Mouse (Mus musculus): ENCODE measurements around the gene Olig2. TPM values are rescaled to one million over a fixed set of nuclear protein-coding genes. Genes with fewer than 3 reads are reported as not detected.
A peak's percentile ranks its signal among the peaks of the same experiment; 100 is the strongest.

The Olig2 gene
- polyA plus RNA-seq, 1 experiment from 2014 or later: not detected

DNA sequence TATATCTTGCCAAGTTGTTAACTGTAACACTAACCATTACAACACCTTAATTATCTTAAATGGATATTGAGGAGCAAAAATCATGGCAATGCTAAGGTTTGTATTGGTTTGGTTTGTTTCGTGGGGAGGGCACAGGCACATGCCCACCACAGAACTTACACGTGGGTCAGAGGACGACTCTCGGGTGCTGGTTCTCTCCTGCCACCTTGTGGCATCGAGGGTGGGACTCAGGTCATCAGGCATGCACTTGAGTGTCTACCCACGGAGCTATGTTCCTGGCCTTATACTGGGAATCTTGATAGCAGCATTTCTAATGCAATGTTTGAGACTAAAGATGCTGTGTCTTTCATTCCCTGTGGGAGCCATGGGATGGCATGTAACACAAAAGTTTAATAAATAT lies 8.2 kb upstream of the Olig2 start:
- H3K9me3 ChIP-seq (replicated peaks): no peaks in the 10 kb centered on the region
- WGBS (ENCODE audit: insufficient replicate concordance): 31% methylated on average over 6 of the region's 6 CpGs
- peaks cover 81% of the 10 kb centered on the region for H3K27me3 ChIP-seq
- H3K4me2 ChIP-seq: no peak overlapping the region
- DNase-seq: no peak
- H3K27ac ChIP-seq: no peak overlapping the region
- no peak overlapping the region for H3K9ac ChIP-seq
- no peaks in the 10 kb centered on the region for H3K4me1 ChIP-seq (replicated peaks)
- H3K4me3 ChIP-seq (replicated peaks): no peak overlapping the region
- no peaks in the 10 kb centered on the region for H3K36me3 ChIP-seq
- no peak for ATAC-seq (ENCODE audit: low read depth)

DNA sequence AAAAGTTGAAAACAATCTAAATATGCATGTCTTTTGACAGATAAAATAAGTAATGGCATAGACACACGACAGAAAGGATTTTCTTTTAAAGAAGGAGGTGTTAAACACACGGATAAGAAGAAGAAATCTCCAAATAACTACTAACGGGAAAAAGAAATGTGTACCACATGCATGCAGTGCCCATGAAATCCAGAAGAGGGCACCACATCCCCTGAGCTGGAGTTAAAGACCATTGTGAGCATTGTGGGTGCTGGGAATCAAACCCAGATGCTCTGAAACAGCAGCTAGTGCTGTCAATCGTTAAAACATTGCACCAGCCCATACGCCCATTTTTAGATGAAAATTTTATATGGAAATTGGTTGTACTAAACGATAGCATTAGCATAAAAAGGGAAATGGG lies 7.3 kb upstream of the Olig2 start:
- no peaks in the 10 kb centered on the region for H3K36me3 ChIP-seq
- H3K27ac ChIP-seq: no peak overlapping the region
- ATAC-seq (ENCODE audit: low read depth) (no peak), DNase-seq (no peak)
- no peak overlapping the region for H3K4me3 ChIP-seq (replicated peaks)
- H3K4me1 ChIP-seq (replicated peaks): no peaks in the 10 kb centered on the region
- H3K27me3 ChIP-seq: peaks cover 83% of the 10 kb centered on the region
- WGBS (ENCODE audit: insufficient replicate concordance): 57% methylated on average over 6 of the region's 6 CpGs
- H3K4me2 ChIP-seq: no peak overlapping the region
- H3K9ac ChIP-seq: no peak overlapping the region
- H3K9me3 ChIP-seq (replicated peaks): no peaks in the 10 kb centered on the region

DNA sequence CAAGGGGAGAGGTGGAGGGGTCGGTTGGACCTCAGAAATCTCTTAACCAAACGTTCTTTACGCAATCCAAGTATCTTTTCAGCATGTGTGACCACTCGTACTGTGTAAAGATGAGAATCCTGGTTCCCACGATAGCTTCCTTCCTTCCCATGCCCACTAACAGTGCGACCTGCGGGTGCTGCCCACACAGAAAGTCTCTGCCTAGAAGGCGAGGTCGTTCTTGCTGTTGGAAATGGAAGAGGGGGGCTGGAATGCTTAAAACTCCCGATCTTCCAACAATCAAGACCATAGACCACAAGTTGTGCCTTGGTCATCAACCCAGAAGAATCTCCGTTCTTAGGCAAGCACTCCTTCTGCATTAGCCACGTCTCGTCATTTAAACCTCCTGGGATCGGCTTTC lies 6.0 kb upstream of the Olig2 start:
- 15% methylated on average over 14 of the region's 14 CpGs for WGBS (ENCODE audit: insufficient replicate concordance)
- H3K9ac ChIP-seq: no peak overlapping the region
- no peaks in the 10 kb centered on the region for H3K4me1 ChIP-seq (replicated peaks)
- ATAC-seq (ENCODE audit: low read depth) (no peak), DNase-seq (no peak)
- no peak overlapping the region for H3K4me3 ChIP-seq (replicated peaks)
- H3K36me3 ChIP-seq: no peaks in the 10 kb centered on the region
- no peak overlapping the region for H3K27ac ChIP-seq
- H3K9me3 ChIP-seq (replicated peaks): no peaks in the 10 kb centered on the region
- no peak overlapping the region for H3K4me2 ChIP-seq
- H3K27me3 ChIP-seq: peaks cover 87% of the 10 kb centered on the region

DNA sequence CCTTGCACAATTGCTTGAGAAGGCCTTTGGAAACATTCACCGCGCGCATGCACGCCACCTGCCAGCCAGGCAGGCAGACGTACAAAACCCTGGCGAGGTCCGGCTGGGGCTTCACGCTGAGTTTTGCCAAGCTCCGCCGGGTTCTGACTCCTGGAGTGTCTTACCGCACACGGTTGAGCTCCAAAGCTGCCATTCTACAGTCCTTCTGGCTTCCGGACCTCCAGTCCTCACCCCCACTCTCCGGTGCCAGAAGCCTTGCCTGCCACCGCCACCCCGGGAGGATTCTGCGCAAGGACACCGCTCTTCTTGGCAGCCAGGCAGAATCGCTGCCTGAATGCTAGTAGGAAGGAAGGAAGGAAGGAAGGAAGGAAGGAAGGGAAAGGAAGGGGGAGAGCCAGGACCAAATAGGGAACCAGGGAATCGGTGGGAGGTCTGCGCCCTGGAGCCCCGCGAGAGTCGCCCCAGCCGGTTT lies 3.0 kb upstream of the Olig2 start:
- H3K4me2 ChIP-seq: no peak overlapping the region
- no peaks in the 10 kb centered on the region; the same call in 1 of the 2 replicates for H3K4me1 ChIP-seq (replicated peaks)
- no peak overlapping the region for H3K27ac ChIP-seq
- no peak overlapping the region for H3K9ac ChIP-seq
- H3K27me3 ChIP-seq: peaks cover 98% of the 10 kb centered on the region
- WGBS (ENCODE audit: insufficient replicate concordance): 1% methylated on average over 25 of the region's 25 CpGs
- ATAC-seq (ENCODE audit: low read depth): no peak
- H3K9me3 ChIP-seq (replicated peaks): no peaks in the 10 kb centered on the region
- no peak overlapping the region for H3K4me3 ChIP-seq (replicated peaks)
- H3K36me3 ChIP-seq: no peaks in the 10 kb centered on the region
- no peak for DNase-seq

DNA sequence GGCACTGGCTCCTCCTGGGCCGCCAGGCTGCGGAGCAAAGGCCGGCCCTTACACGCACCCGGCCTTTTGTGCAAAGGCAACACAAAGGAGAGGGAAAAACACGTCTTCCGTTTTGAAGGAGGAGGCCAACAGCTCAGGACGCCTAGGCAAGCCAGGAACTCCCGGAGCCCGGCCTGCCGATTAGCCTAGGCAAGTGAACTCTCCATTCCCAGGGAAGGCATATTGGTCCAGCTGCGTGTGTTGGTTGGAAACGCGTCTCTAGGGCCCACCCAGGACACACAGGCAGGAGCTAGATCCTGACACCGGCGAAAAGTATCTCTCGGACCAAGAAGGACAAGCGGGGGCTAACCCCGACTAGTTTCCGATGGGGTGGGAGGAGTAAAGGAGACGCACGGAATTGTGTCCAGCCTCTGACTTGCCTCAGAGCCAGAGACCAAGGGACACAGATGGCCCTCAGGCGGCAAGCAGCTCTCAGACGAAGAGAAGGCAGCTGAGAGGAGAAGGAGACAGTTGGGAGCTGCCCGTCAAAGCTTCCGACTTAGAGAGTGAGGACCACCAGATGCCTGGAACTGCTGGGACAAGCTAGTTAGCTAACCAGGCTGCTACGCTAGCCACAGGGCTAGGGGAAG lies 2.5 kb upstream of the Olig2 start:
- 1% methylated on average over 27 of the region's 27 CpGs for WGBS (ENCODE audit: insufficient replicate concordance)
- peaks cover 99% of the 10 kb centered on the region for H3K27me3 ChIP-seq
- H3K4me1 ChIP-seq (replicated peaks): no peaks in the 10 kb centered on the region; the same call in 1 of the 2 replicates
- no peak overlapping the region for H3K9ac ChIP-seq
- no peaks in the 10 kb centered on the region for H3K9me3 ChIP-seq (replicated peaks)
- no peak overlapping the region for H3K27ac ChIP-seq
- ATAC-seq (ENCODE audit: low read depth) (no peak), DNase-seq (no peak)
- no peak overlapping the region for H3K4me3 ChIP-seq (replicated peaks)
- no peaks in the 10 kb centered on the region for H3K36me3 ChIP-seq
- no peak overlapping the region for H3K4me2 ChIP-seq

DNA sequence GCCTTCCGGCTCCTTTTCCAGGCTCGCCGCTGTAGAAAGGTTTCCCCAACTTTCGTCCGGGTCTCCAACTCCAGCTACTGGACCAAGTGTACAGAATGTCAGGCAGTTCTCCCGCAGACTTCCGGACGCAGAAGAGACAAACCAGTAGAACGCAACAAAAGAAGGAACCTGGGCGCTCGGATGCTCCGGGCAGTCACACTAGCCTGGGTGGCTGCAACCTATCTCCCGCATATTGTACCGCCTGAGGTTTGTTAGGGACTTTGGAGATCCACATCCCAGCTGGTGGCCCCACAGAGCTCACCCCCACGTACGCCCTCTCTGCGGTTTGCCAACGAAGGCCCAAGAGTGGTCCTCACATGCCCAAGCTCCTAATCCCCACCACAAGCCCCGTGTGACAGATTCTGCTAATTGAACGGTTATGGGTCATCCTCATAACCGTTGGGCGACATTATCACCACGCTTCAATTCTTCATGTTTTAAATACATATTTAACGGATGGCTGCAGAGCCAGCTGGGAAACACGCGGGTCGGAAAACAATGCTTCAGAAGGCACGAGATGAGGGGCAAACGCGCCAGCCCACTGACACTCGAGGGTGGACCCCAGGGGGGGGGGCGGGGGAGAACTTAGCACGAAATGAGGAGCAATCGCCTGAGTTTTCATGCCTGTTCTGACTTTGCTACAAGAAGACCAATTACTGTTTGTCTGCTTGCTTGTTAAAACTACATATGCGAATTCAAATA lies 1.8 kb upstream of the Olig2 start:
- no peak overlapping the region for H3K27ac ChIP-seq
- no peak overlapping the region for H3K9ac ChIP-seq
- H3K4me3 ChIP-seq (replicated peaks): no peak overlapping the region
- no peak overlapping the region for H3K4me2 ChIP-seq
- H3K36me3 ChIP-seq: no peaks in the 10 kb centered on the region
- H3K9me3 ChIP-seq (replicated peaks): no peaks in the 10 kb centered on the region
- DNase-seq (no peak), ATAC-seq (ENCODE audit: low read depth) (no peak)
- H3K27me3 ChIP-seq: peaks cover 100% of the 10 kb centered on the region
- WGBS (ENCODE audit: insufficient replicate concordance): 3% methylated on average over 35 of the region's 35 CpGs
- H3K4me1 ChIP-seq (replicated peaks): no peaks in the 10 kb centered on the region; the same call in 1 of the 2 replicates

DNA sequence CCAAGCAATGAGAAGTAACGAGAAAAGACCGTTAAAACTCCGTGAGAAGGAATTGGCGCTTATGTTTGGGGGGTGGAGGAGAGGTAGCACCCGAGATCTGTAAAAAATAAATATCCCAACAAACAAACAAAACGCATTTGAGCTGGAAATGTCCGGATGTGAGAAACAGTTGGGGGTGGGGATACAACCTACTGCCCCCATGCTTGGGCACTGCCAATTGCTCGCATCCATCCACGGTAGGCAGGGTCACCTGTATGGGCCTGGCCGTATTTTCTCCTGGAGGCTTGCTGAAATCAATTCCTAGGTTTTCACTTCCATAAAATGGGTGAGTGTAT lies 1.2 kb upstream of the Olig2 start:
- no peak for ATAC-seq (ENCODE audit: low read depth)
- Histone ChIP-seq H3K9ac (no peak overlapping the region), H3K4me3 (replicated peaks) (no peak overlapping the region), H3K27me3 (peaks cover 100% of the 10 kb centered on the region), H3K4me1 (replicated peaks) (no peaks in the 10 kb centered on the region; the same call in 1 of the 2 replicates), H3K36me3 (no peaks in the 10 kb centered on the region), H3K4me2 (no peak overlapping the region), H3K9me3 (replicated peaks) (no peaks in the 10 kb centered on the region), H3K27ac (no peak overlapping the region)
- 6% methylated on average over 10 of the region's 10 CpGs for WGBS (ENCODE audit: insufficient replicate concordance)
- no peak for DNase-seq

DNA sequence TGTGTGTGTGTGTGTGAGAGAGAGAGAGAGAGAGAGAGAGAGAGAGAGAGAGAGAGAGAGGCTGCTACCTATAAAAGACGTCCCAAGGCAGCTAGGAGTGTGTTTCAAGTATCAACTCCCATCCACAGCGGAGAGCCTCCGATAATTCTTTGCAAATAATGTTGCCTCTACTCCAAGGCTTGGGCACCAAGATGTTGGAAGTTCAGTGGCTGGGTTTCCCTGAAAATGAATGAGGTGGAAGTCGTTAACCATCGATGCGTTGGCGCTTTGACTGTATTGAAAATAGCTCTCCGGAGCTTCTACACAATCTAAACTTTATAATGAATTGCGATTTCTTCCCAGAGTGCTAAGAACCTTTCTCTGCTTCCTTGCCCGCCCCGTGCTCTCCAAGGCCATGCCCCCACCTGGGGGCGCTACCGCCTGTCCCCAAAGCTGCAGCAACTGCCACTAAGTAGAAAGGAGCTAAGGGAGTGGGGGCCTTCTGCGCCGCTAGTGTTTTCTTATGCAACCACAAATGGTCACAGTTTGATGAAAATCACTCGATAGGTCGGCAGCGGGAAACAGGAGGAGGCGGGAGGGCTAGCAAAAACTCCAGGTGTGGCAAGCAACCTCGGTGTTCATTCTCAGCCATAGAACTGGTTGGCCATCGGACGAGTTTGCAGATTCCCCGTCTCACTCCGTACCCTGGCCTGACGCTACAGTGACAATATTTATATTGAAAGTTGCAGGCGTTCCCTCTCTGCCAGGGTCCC lies 600 bp upstream of the Olig2 start:
- H3K4me3 ChIP-seq (replicated peaks): peak overlapping the region; percentile 19; the same call in 1 of the 2 replicates
- H3K27ac ChIP-seq: no peak overlapping the region
- H3K4me2 ChIP-seq: peak overlapping the region; percentile 26
- DNase-seq (no peak), ATAC-seq (ENCODE audit: low read depth) (no peak)
- H3K9me3 ChIP-seq (replicated peaks): no peaks in the 10 kb centered on the region
- H3K36me3 ChIP-seq: no peaks in the 10 kb centered on the region
- WGBS (ENCODE audit: insufficient replicate concordance): 3% methylated on average over 26 of the region's 26 CpGs
- no peak overlapping the region for H3K9ac ChIP-seq
- no peaks in the 10 kb centered on the region; the same call in 1 of the 2 replicates for H3K4me1 ChIP-seq (replicated peaks)
- H3K27me3 ChIP-seq: peaks cover 100% of the 10 kb centered on the region

DNA sequence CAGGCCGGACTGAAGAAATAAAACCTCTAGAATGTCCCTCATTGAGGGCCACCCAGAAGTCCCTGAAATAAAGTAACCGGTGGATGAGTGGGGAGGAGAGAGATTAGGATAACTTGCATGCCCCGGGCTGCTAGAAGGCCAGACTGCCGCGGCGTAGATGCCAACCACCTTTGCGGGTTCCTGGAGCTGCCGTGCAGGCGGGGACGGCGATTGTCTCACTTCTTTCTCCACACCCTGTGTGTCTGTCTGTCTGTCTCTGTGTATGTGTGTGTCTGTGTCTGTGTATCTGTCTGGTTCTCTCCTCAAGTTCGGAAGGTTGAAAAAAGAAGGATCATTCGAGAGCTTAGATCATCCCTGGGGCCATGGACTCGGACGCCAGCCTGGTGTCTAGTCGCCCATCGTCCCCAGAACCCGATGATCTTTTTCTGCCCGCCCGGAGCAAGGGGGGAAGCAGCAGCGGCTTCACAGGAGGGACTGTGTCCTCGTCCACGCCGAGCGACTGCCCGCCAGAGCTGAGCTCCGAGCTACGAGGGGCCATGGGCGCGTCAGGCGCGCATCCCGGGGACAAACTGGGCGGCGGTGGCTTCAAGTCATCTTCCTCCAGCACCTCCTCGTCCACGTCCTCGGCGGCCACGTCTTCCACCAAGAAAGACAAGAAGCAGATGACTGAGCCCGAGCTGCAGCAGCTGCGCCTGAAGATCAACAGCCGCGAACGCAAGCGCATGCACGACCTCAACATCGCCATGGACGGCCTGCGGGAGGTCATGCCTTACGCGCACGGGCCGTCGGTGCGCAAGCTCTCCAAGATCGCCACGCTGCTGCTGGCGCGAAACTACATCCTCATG lies 1.0 kb downstream of the Olig2 start:
- ATAC-seq (ENCODE audit: low read depth) (no peak), DNase-seq (no peak)
- Histone ChIP-seq H3K36me3 (no peaks in the 10 kb centered on the region), H3K9me3 (replicated peaks) (no peaks in the 10 kb centered on the region), H3K9ac (no peak overlapping the region), H3K4me3 (replicated peaks) (no peak overlapping the region), H3K4me1 (replicated peaks) (no peaks in the 10 kb centered on the region; the same call in 1 of the 2 replicates), H3K27ac (no peak overlapping the region), H3K4me2 (no peak overlapping the region), H3K27me3 (peaks cover 100% of the 10 kb centered on the region)
- WGBS (ENCODE audit: insufficient replicate concordance): 2% methylated on average over 60 of the region's 60 CpGs

DNA sequence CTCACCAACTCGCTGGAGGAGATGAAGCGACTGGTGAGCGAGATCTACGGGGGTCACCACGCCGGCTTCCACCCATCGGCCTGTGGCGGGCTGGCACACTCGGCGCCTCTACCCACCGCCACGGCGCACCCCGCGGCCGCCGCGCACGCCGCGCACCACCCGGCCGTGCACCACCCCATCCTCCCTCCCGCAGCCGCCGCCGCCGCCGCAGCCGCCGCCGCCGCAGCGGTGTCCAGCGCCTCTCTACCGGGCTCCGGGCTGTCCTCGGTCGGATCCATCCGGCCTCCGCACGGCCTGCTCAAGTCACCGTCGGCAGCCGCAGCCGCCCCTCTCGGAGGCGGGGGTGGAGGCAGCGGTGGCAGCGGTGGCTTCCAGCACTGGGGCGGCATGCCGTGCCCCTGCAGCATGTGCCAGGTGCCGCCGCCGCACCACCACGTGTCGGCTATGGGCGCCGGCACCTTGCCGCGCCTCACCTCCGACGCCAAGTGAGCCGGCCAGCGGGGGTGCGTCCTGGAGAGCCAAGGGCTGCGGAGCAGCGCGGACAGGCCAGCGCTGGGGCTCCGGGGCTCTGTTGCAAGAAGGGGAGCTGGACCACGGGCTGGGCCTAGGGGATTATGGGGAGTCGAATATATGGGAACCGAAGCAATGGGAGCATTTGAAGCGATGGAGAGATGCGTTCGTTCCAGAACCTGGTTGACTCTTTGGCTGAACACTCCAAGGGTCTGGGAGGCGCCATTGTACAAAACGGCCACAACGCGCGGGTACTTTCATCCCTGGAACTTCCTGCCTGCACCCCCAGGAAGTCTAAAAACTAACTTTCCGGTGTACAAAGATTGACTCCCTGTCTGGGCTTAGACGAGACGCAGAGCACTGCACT lies 1.9 kb downstream of the Olig2 start:
- H3K4me2 ChIP-seq: no peak overlapping the region
- H3K4me1 ChIP-seq (replicated peaks): no peaks in the 10 kb centered on the region; the same call in 1 of the 2 replicates
- no peaks in the 10 kb centered on the region for H3K36me3 ChIP-seq
- H3K9ac ChIP-seq: no peak overlapping the region
- 4% methylated on average over 73 of the region's 85 CpGs for WGBS (ENCODE audit: insufficient replicate concordance)
- peak overlapping the region; percentile 4; the same call in 1 of the 2 replicates for H3K4me3 ChIP-seq (replicated peaks)
- H3K27me3 ChIP-seq: peaks cover 100% of the 10 kb centered on the region
- H3K9me3 ChIP-seq (replicated peaks): no peaks in the 10 kb centered on the region
- ATAC-seq (ENCODE audit: low read depth) (no peak), DNase-seq (no peak)
- no peak overlapping the region for H3K27ac ChIP-seq
